Comparison of ENCODE assay signal across 25 mouse cellular contexts in the genomic region with DNA sequence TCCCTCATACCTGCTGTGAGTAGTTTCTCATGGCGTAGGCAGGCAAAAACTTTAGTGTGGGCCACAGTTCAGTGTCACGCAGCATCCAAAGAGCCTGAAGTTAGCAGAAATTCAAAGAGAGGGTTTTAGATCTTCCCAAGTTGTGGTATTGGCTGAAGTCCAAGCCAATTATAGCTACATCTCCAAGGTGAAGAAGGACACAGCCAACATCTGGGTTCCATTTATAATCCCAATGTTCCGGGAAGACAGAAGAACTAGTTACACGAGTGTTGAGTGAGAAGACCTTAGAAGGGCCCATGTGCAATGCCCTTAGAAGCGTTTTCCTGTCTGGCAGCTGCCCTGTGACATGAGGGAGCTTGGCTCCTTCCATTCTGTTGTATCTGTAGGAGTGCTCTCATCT. TPM values are rescaled to one million over a fixed set of nuclear protein-coding genes. Genes with fewer than 3 reads are reported as not detected.
A peak's percentile ranks its signal among the peaks of the same experiment; 100 is the strongest.
DNase-seq lines count a peak whose midpoint lies in the region; ATAC-seq lines count a peak whose summit lies in the region.
"Had no signal": no experiment of that assay in that cellular context is flagged by ENCODE, and none has a peak within 500 bp of the region (broad histone marks: within the 10 kb centered on the region; RNA-seq: fewer than 3 reads in every experiment).

No protein-coding gene starts in this region.

- H3K4me2 ChIP-seq in liver, embryonic 11.5 days: no peak overlapping the region
- H3K4me2 ChIP-seq in midbrain, embryonic 15.5 days: no peak overlapping the region
- H3K4me2 ChIP-seq: embryonic facial prominence, embryonic 13.5 days; heart, embryonic 13.5 days; hindbrain, embryonic 15.5 days; intestine, embryonic 15.5 days had no signal

- 0 out of 2 replicates have a peak, but pooled peaks have one; percentile 18 for ATAC-seq in frontal cortex, adult (ENCODE audit: low TSS enrichment)
- ATAC-seq in liver, embryonic 11.5 days (replicated peaks; ENCODE audit: low FRiP score): no peak
- no peak for ATAC-seq in midbrain, embryonic 15.5 days (replicated peaks)
- ATAC-seq: CD4-positive, CD25-positive, alpha-beta regulatory T cell, adult 4 months; forebrain, embryonic 14.5 days; forebrain, postnatal 0 days; intestine, embryonic 15.5 days had no signal

- H3K4me3 ChIP-seq in limb, embryonic 10.5 days: no peak overlapping the region
- H3K4me3 ChIP-seq in liver, embryonic 11.5 days (ENCODE audit: low read depth, low read length): no peak overlapping the region
- H3K4me3 ChIP-seq in midbrain, embryonic 15.5 days: no peak overlapping the region
- H3K4me3 ChIP-seq: embryonic facial prominence, embryonic 13.5 days; heart, adult 2 months; heart, embryonic 10.5 days; heart, embryonic 13.5 days; hindbrain, embryonic 15.5 days; intestine, embryonic 15.5 days had no signal

- WGBS in limb, embryonic 10.5 days: 54% methylated on average over 5 of the region's 5 CpGs
- WGBS in liver, embryonic 11.5 days: 80% methylated on average over 5 of the region's 5 CpGs
- 84% methylated on average over 5 of the region's 5 CpGs for WGBS in midbrain, embryonic 15.5 days

- H3K9me3 ChIP-seq in limb, embryonic 10.5 days (replicated peaks): no peaks in the 10 kb centered on the region
- no peaks in the 10 kb centered on the region for H3K9me3 ChIP-seq in liver, embryonic 11.5 days (ENCODE audit: control insufficient read depth, low read length)
- H3K9me3 ChIP-seq in midbrain, embryonic 15.5 days: no peaks in the 10 kb centered on the region
- H3K9me3 ChIP-seq: embryonic facial prominence, embryonic 13.5 days; heart, embryonic 10.5 days; heart, embryonic 13.5 days; hindbrain, embryonic 15.5 days; intestine, embryonic 15.5 days had no signal

- no peak overlapping the region for H3K27ac ChIP-seq in limb, embryonic 10.5 days
- no peak overlapping the region for H3K27ac ChIP-seq in liver, embryonic 11.5 days (ENCODE audit: low read depth, low read length)
- H3K27ac ChIP-seq in midbrain, embryonic 15.5 days: no peak overlapping the region
- H3K27ac ChIP-seq: embryonic facial prominence, embryonic 13.5 days; heart, adult 2 months; heart, embryonic 10.5 days; heart, embryonic 13.5 days; hindbrain, embryonic 15.5 days; intestine, embryonic 15.5 days had no signal

- DNase-seq in frontal cortex, postnatal 36 days (ENCODE audit: low spot score in 2 of 2): no peak
- DNase-seq in NIH3T3 (ENCODE audit: low read depth): peak; percentile 59
- DNase-seq in limb, embryonic 10.5 days (ENCODE audit: low spot score): peak; percentile 21
- DNase-seq in liver, embryonic 11.5 days (ENCODE audit: low spot score): no peak
- DNase-seq: adrenal gland, postnatal 10 days; adrenal gland, postnatal 36 days; cerebellum, adult 18-20 months; cerebellum, adult 9-10 months; cerebellum, postnatal 14 days; forebrain, postnatal 0 days; gastrocnemius, postnatal 10 days; gastrocnemius, postnatal 36 days; heart, adult 2 months; heart, postnatal 14 days; heart, postnatal 4 days; kidney, adult 11 months had no signal

- no peaks in the 10 kb centered on the region for H3K36me3 ChIP-seq in limb, embryonic 10.5 days
- H3K36me3 ChIP-seq in liver, embryonic 11.5 days (ENCODE audit: control insufficient read depth, insufficient read depth, low read length): no peaks in the 10 kb centered on the region
- H3K36me3 ChIP-seq in midbrain, embryonic 15.5 days (replicated peaks): no peaks in the 10 kb centered on the region
- H3K36me3 ChIP-seq: embryonic facial prominence, embryonic 13.5 days; heart, embryonic 10.5 days; heart, embryonic 13.5 days; hindbrain, embryonic 15.5 days; intestine, embryonic 15.5 days had no signal

- peaks cover 21% of the 10 kb centered on the region for H3K4me1 ChIP-seq in limb, embryonic 10.5 days
- H3K4me1 ChIP-seq in liver, embryonic 11.5 days (replicated peaks; ENCODE audit: control insufficient read depth, insufficient read depth, low read length): no peaks in the 10 kb centered on the region
- H3K4me1 ChIP-seq in midbrain, embryonic 15.5 days: peaks cover 8% of the 10 kb centered on the region; the same call in 1 of the 2 replicates
- H3K4me1 ChIP-seq: heart, embryonic 13.5 days had no signal

- H3K9ac ChIP-seq in liver, embryonic 11.5 days (ENCODE audit: low read depth, low read length): no peak overlapping the region
- H3K9ac ChIP-seq in midbrain, embryonic 15.5 days: no peak overlapping the region
- H3K9ac ChIP-seq: embryonic facial prominence, embryonic 13.5 days; forebrain, postnatal 0 days; heart, embryonic 13.5 days; hindbrain, embryonic 15.5 days; intestine, embryonic 15.5 days had no signal

- H3K27me3 ChIP-seq in limb, embryonic 10.5 days (ENCODE audit: low read depth, poor library complexity, severe bottlenecking): no peaks in the 10 kb centered on the region
- H3K27me3 ChIP-seq in liver, embryonic 11.5 days (replicated peaks; ENCODE audit: control insufficient read depth, insufficient read depth, low read length): peaks cover 18% of the 10 kb centered on the region
- H3K27me3 ChIP-seq in midbrain, embryonic 15.5 days (replicated peaks): peaks cover 3% of the 10 kb centered on the region; the same call in 1 of the 2 replicates
- H3K27me3 ChIP-seq: embryonic facial prominence, embryonic 13.5 days; intestine, embryonic 15.5 days had no signal

RNA-seq across cellular contexts. Expression of a gene that starts 5.2 kb away (rescaled TPM):
- polyA plus RNA-seq in limb, embryonic 10.5 days (2016; fragmentation: Nextera tagmentation; extraction: Ambion mirVana): 57.9 and 65.0 TPM in 2 replicates
- polyA plus RNA-seq in liver, embryonic 11.5 days (2014; fragmentation: Nextera tagmentation; extraction: Ambion mirVana): 6.4 and 6.7 TPM in 2 replicates
- polyA plus RNA-seq in midbrain, embryonic 15.5 days (2015; fragmentation: Nextera tagmentation; extraction: Ambion mirVana): 7.7 and 8.4 TPM in 2 replicates
- polyA plus RNA-seq: CD4-positive, CD25-positive, alpha-beta regulatory T cell, adult 4 months had no signal

Comparison
In these comparisons a context has a peak if more than half of its experiments do, and no peak if none do; other contexts are left out.
1. DNase-seq: peak in NIH3T3 (single experiment) and limb, embryonic 10.5 days (single experiment); none in frontal cortex, postnatal 36 days (0 of 2) and liver, embryonic 11.5 days (single experiment).